Comparison of ENCODE assay signal across 17 mouse cellular contexts in genomic region chr4:45500381-45500780, GRCm38 (mm10). TPM values are rescaled to one million over a fixed set of nuclear protein-coding genes. Genes with fewer than 3 reads are reported as not detected.
A peak's percentile ranks its signal among the peaks of the same experiment; 100 is the strongest.
DNase-seq lines count a peak whose midpoint lies in the region; ATAC-seq lines count a peak whose summit lies in the region.
"Had no signal": no experiment of that assay in that cellular context is flagged by ENCODE, and none has a peak within 500 bp of the region (broad histone marks: within the 10 kb centered on the region; RNA-seq: fewer than 3 reads in every experiment).

No protein-coding gene starts in this region.

- ATAC-seq in hindbrain, embryonic 11.5 days (ENCODE audit: low FRiP score) = no peak
- ATAC-seq in lung, embryonic 16.5 days (ENCODE audit: low read depth) = no peak
- ATAC-seq in erythroid progenitor cell, adult 5-6 weeks (replicated peaks; ENCODE audit: low FRiP score, poor library complexity, severe bottlenecking) = no peak
- ATAC-seq: forebrain, embryonic 15.5 days had no signal

- 0 out of 2 replicates have a peak overlapping the region, but pooled peaks have one; percentile 5 for H3K27ac ChIP-seq in hindbrain, embryonic 10.5 days
- no peak overlapping the region for H3K27ac ChIP-seq in hindbrain, embryonic 11.5 days (ENCODE audit: low read depth, low read length)
- peak overlapping the region; percentile 40 for H3K27ac ChIP-seq in lung, embryonic 16.5 days (ENCODE audit: low read length)
- H3K27ac ChIP-seq: forebrain, embryonic 15.5 days; limb, embryonic 13.5 days; midbrain, embryonic 12.5 days; neural tube, embryonic 12.5 days had no signal

- WGBS in hindbrain, embryonic 10.5 days = 84% methylated on average over 8 of the region's 8 CpGs
- 82% methylated on average over 8 of the region's 8 CpGs for WGBS in hindbrain, embryonic 11.5 days
- WGBS in lung, embryonic 16.5 days = 52% methylated on average over 8 of the region's 8 CpGs

- H3K4me2 ChIP-seq in hindbrain, embryonic 11.5 days (replicated peaks; ENCODE audit: low read depth, low read length) = no peak overlapping the region
- no peak overlapping the region for H3K4me2 ChIP-seq in lung, embryonic 16.5 days (ENCODE audit: low read depth, low read length)
- H3K4me2 ChIP-seq: forebrain, embryonic 15.5 days; limb, embryonic 13.5 days had no signal

- H3K4me3 ChIP-seq in hindbrain, embryonic 10.5 days = no peak overlapping the region
- H3K4me3 ChIP-seq in hindbrain, embryonic 11.5 days (ENCODE audit: low read depth, low read length) = no peak overlapping the region
- no peak overlapping the region for H3K4me3 ChIP-seq in lung, embryonic 16.5 days (ENCODE audit: low read length)
- H3K4me3 ChIP-seq: forebrain, embryonic 15.5 days; limb, embryonic 13.5 days; midbrain, embryonic 12.5 days; neural tube, embryonic 12.5 days had no signal

- peaks cover 33% of the 10 kb centered on the region for H3K27me3 ChIP-seq in hindbrain, embryonic 10.5 days (ENCODE audit: insufficient read depth, poor library complexity, severe bottlenecking)
- no peaks in the 10 kb centered on the region for H3K27me3 ChIP-seq in hindbrain, embryonic 11.5 days (ENCODE audit: control insufficient read depth, insufficient read depth, low read length)
- H3K27me3 ChIP-seq in lung, embryonic 16.5 days (ENCODE audit: control insufficient read depth, insufficient read depth, low read depth, low read length) = no peaks in the 10 kb centered on the region
- H3K27me3 ChIP-seq: forebrain, embryonic 15.5 days; neural tube, embryonic 12.5 days had no signal

- no peak for DNase-seq in hindbrain, embryonic 10.5 days (ENCODE audit: low spot score)
- no peak for DNase-seq in hindbrain, embryonic 11.5 days (ENCODE audit: low spot score)
- DNase-seq in urinary bladder, postnatal 14 days (ENCODE audit: low spot score) = peak; percentile 52
- DNase-seq in urinary bladder, postnatal 4 days (ENCODE audit: low spot score in 2 of 2) = no peak
- no peak for DNase-seq in Muller cell, postnatal 12 days (ENCODE audit: inconsistent ontology term)
- DNase-seq: cerebellum, adult 2 months; gastrocnemius, postnatal 25 days; heart, postnatal 4 days; kidney, adult 18-20 months; right cerebral cortex, adult 18-20 months; thymus, postnatal 4 days had no signal

- H3K9ac ChIP-seq in hindbrain, embryonic 11.5 days (ENCODE audit: low read depth, low read length) = no peak overlapping the region
- peak overlapping the region; percentile 3; the same call in 1 of the 2 replicates for H3K9ac ChIP-seq in lung, embryonic 16.5 days (ENCODE audit: low read length)
- H3K9ac ChIP-seq: forebrain, embryonic 15.5 days; limb, embryonic 13.5 days; midbrain, embryonic 12.5 days; neural tube, embryonic 12.5 days had no signal

- no peaks in the 10 kb centered on the region for H3K36me3 ChIP-seq in hindbrain, embryonic 10.5 days
- H3K36me3 ChIP-seq in hindbrain, embryonic 11.5 days (ENCODE audit: control insufficient read depth, insufficient read depth, low read length) = no peaks in the 10 kb centered on the region
- no peaks in the 10 kb centered on the region for H3K36me3 ChIP-seq in lung, embryonic 16.5 days (ENCODE audit: control insufficient read depth, insufficient read depth, low read length)
- H3K36me3 ChIP-seq: forebrain, embryonic 15.5 days; limb, embryonic 13.5 days; midbrain, embryonic 12.5 days; neural tube, embryonic 12.5 days had no signal

- H3K4me1 ChIP-seq in hindbrain, embryonic 10.5 days (replicated peaks) = peaks cover 71% of the 10 kb centered on the region
- peaks cover 11% of the 10 kb centered on the region for H3K4me1 ChIP-seq in hindbrain, embryonic 11.5 days (replicated peaks; ENCODE audit: control insufficient read depth, insufficient read depth, low read length)
- H3K4me1 ChIP-seq in lung, embryonic 16.5 days (replicated peaks; ENCODE audit: control insufficient read depth, insufficient read depth, low read length) = peaks cover 59% of the 10 kb centered on the region

- no peaks in the 10 kb centered on the region for H3K9me3 ChIP-seq in hindbrain, embryonic 10.5 days
- H3K9me3 ChIP-seq in hindbrain, embryonic 11.5 days (ENCODE audit: control insufficient read depth, low read length) = no peaks in the 10 kb centered on the region
- no peaks in the 10 kb centered on the region for H3K9me3 ChIP-seq in lung, embryonic 16.5 days (ENCODE audit: control insufficient read depth, low read length)
- H3K9me3 ChIP-seq: forebrain, embryonic 15.5 days; limb, embryonic 13.5 days; midbrain, embryonic 12.5 days; neural tube, embryonic 12.5 days had no signal

RNA-seq across cellular contexts. Expression of gene Shb, which starts 31.9 kb away (rescaled TPM):
- polyA plus RNA-seq in hindbrain, embryonic 10.5 days (2016; fragmentation: Nextera tagmentation; extraction: Ambion mirVana) = 3.2 and 3.7 TPM in 2 replicates
- polyA plus RNA-seq in hindbrain, embryonic 11.5 days (2014; fragmentation: Nextera tagmentation; extraction: Ambion mirVana) = 4.2 and 6.2 TPM in 2 replicates
- 12.4 and 16.1 TPM in 2 replicates for polyA plus RNA-seq in lung, embryonic 16.5 days (2015; fragmentation: Nextera tagmentation; extraction: Ambion mirVana)
- total RNA-seq in erythroid progenitor cell, adult 5-6 weeks (2015; ENCODE audit: low replicate concordance) = 1.3 TPM in 1 of 2 replicates, not detected in the other
- 1.5 and 6.5 TPM in 2 replicates for total RNA-seq in erythroid progenitor cell, adult 5-6 weeks (2017; ENCODE audit: low replicate concordance)
